Mouse (Mus musculus): ENCODE measurements around the gene Stpg4. TPM values are rescaled to one million over a fixed set of nuclear protein-coding genes. Genes with fewer than 3 reads are reported as not detected.

Gene Stpg4
- total RNA-seq, 2 experiments from 2014 or later: not detected

- no peak for DNase-seq
Measured at GRCm38 (mm10) chr17:87378354-87379159, 49.0 kb downstream of the Stpg4 start.

- DNase-seq: no peak
Measured at GRCm38 (mm10) chr17:87377536-87377935, 50.0 kb downstream of the Stpg4 start.

- peak; percentile 45 for DNase-seq
Measured at GRCm38 (mm10) chr17:87376831-87377471, 50.6 kb downstream of the Stpg4 start.

GRCm38 (mm10) chr17:87375941-87376511 lies 51.5 kb downstream of the Stpg4 start:
- peak; percentile 60 for DNase-seq

DNA sequence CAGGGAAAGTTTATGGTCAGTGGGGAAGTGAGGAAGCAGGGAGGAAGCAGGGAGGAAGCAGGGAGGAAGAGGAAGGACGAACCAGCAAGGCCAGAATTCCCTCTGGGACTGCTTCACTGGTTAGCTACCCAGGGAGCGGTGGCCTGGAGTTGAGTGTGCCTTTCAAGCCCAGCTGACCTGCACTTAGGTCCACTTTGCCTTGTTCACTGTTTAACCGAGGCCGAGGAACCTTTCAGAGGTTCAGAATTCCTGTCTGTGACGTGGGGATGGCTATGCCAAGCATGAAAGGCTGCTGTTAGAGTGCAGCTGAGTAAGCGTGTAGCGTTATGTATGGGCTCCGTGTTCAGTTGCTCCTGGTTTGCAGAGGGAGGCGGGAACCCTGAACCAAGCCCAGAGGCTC lies 54.2 kb downstream of the Stpg4 start:
- DNase-seq: no peak

GRCm38 (mm10) chr17:87372189-87372588 lies 55.4 kb downstream of the Stpg4 start:
- no peak for DNase-seq

DNA sequence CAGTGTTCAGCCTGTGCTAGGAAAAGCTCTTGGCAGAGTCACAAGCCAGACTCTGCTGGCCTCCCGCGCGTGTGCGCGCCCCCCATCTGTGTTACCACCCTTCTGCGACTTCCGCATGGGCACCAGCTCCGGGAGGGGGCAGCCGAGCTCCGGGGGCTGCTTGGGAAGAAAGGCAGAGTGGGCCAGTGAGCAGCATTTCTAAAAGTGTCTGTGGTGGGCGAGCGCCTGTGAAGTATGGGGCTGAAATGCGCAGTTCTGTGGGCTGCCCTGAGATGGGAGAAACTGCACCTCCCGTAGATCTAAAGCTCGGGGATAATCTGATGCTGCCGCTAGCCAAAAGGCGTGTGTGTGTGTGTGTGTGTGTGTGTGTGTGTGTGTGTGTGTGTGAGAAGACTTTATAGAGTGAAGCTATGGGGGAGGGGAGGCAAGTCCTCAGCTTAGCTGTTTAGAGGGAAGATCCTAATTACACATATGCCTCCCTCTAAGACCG lies 58.2 kb downstream of the Stpg4 start:
- no peak for DNase-seq

GRCm38 (mm10) chr17:87368481-87368880 lies 59.1 kb downstream of the Stpg4 start:
- DNase-seq: no peak

- peak; percentile 83 for DNase-seq
Measured at GRCm38 (mm10) chr17:87367640-87368039, 59.9 kb downstream of the Stpg4 start.

- no peak for DNase-seq
Measured at GRCm38 (mm10) chr17:87367228-87367627, 60.3 kb downstream of the Stpg4 start.

DNA sequence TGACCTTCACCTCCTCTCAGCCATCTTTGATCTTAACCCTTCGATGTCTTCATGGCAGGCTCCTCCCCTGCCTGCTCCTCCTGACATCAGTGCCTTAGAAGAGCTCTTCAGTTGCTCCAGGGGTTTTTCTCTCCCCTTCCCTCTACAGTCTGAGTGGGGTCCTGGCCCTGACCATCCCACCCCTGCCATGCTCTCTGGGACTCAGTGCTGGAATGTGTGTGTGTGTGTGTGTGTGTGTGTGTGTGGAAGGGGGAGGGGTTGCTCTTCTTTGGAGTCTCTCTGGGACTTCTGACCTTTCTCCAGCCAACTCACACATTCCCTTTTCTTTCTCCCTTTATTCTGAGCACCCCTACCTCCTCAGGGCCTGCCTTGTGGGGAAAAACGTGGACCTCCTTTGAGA lies 61.0 kb downstream of the Stpg4 start:
- DNase-seq: no peak

DNA sequence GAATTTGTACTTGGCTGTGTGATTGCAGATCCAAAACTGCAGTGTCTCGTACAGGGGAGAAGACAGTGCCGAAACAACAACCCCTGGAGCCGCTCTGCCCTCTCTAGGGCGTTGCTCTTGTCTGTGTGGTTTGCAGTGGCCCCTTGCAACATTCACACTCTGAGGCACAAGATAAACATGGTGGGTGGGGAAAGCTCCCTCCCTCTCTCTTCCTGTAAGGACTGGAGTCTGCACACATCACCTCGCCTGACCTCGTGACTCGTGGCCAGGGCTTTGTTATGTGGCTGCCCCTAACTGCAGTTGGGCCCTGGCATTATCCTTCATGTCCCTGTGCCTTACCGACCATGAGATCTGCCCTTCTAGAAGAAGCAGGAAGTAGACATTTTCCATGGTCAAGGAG lies 62.3 kb downstream of the Stpg4 start:
- DNase-seq: no peak

GRCm38 (mm10) chr17:87364108-87364507 lies 63.4 kb downstream of the Stpg4 start:
- DNase-seq: no peak

DNA sequence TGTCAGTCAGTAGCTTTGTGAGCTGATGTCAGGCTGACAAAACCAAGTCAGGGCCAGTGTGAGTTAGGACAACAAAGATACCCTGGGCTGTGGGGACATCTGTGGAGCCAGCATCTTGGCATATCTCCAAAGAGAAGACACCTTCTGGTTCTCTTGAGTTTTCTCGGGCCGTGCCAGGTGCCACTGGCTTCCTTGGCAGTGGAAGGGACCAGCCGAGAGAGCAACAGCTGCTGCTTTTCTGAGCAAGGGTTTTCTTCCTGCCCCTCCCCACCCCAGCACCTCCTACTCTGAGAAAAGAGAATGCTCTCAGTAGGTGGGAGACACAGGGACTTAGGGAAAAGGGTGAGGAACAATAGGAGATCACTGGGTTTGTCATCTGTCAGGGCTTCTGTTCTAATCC lies 66.4 kb downstream of the Stpg4 start:
- DNase-seq: no peak

DNA sequence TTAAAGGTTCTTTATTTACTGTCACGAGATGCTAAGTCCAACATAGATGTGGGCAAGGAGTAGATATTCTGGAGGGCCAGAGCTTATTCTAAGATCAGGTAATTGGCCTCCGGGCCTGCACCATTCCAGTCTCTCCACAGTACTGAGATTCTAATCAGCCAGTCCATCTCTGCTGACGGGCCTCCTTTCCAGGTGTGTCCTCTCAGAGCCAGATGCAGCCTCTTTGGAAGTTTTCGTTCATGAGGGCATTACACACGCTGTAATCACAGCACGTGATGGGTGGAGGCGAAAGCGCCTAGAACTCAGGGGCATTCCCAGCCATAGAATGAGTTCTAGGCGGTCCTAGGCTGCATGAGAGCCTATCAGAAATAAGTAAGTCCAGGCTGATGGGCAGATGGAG lies 70.0 kb downstream of the Stpg4 start:
- DNase-seq: no peak

GRCm38 (mm10) chr17:87356261-87356660 lies 71.3 kb downstream of the Stpg4 start:
- DNase-seq: no peak

DNA sequence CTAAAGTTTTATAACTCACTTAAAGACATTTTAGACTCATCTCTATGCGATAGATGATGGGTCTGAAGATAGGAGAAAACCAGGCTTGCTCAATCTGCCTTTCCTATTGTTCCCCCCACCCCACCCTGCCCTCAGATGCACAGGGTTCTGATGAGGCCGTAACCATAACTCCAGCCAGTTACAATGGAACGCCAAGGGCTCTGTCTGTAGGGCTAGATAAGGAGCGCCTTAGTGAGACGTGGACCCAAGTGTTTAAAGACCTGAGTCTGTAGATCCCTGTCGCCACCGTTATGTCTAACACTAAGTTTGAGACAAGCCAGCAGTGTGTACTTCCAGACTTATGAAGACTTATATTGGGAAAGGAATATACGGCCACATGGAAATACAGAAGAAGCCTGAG lies 72.1 kb downstream of the Stpg4 start:
- DNase-seq: no peak

- no peak for DNase-seq
Measured at GRCm38 (mm10) chr17:87353745-87354320, 73.7 kb downstream of the Stpg4 start.

DNA sequence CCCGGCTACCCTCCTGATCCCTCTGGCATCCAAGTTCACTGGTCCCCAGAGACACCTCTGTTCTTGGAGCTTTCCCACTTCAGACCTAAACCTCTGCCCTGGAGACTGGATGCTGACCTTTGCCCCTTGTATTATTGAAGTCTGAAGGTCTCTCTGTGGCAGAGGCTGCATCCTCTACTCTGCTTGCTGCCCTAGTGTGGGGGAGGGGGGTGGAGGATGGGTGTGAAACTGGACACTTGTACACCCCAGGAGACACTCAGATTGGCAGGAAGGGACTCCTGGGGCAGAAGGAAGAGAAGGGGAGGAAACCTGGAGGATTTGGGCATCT lies 74.7 kb downstream of the Stpg4 start:
- DNase-seq: no peak

DNA sequence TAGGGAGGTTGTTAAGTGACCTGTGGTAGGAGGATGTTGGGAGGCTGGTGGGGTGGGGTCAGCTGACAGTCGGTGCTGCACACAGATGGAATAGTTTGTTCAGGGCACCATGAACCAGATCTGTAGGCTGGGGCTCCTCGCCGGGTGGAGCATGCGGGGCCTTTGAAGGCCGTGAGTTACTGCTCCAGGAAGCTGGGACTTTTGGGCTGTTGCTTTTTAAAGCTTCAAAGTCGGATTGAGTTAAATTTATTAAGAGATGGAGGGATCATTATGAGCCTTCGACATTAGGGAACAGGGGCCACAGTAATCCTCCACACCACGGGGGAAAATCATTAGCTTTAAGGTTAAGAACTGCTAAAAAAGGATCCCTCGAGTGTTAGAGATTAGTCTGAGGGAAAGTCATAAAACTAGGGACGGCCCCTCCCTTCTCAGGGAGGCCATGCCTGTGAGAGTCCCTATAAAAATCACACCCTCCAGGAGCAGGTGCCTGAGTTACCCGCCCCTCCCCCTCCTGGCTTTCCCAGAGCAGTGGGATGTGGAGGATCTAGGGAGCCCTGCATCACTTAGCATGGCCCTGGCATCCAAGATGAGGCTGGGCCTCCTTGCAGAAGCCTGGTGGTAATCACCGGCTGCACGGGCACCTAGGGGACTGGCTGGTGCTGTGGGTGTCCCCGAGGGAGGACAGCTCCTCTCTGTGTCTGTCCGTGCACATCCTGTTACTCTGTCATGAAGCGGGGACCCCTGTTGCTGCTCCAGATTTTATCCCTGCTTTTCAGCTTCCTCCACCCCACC lies 75.2 kb downstream of the Stpg4 start:
- no peak for DNase-seq

GRCm38 (mm10) chr17:87351241-87352105 lies 76.1 kb downstream of the Stpg4 start:
- peak; percentile 76 for DNase-seq

All from heart, postnatal 4 days (tissue).